Mouse (Mus musculus) bone marrow, adult 2 months (tissue): ENCODE measurements around the gene Plin3.
"Not testable (repeated sequence)": the region's sequence is repeated elsewhere in the genome, so short reads cannot be mapped to it uniquely, and the experiment has no call there.

Source experiments
- CTCF ChIP-seq: fragments of 200-500 bp; IDR thresholded peaks from 2 replicates; pipeline ENCODE4 v1.5.1; 2011; ENCODE audit warnings: low read length, control low read depth; ENCODE audit not compliant: control insufficient read depth, insufficient read depth
- POLR2A ChIP-seq: fragments of 200-500 bp; IDR thresholded peaks from 2 replicates; pipeline ENCODE4 v1.6.1; 2011; ENCODE audit warnings: low read depth, mild to moderate bottlenecking, control low read depth, low read length, borderline replicate concordance; ENCODE audit not compliant: control insufficient read depth

DNA sequence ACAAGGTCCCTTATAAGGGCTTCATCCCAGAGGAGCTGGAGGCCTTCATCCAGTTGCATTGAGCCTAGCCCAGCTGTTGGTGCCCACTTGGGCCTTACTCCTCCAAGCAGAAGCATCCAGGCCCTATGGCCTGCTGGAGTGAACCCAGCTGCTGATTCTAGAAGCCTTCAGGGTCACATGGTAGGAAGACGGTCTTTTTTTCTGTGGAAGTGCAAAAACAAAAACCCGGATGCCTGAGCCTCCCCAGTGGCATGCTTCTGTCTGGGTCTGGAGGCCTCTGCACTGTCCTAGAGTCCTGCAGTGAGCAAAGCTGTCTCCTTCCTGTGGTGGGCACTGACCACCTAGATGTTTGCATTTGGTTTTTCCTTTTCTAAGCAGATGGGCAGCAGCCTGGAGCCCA is 33.9 kb downstream of the Plin3 start:
- TF ChIP-seq CTCF, POLR2A: not testable (repeated sequence)
